In the genomic region with DNA sequence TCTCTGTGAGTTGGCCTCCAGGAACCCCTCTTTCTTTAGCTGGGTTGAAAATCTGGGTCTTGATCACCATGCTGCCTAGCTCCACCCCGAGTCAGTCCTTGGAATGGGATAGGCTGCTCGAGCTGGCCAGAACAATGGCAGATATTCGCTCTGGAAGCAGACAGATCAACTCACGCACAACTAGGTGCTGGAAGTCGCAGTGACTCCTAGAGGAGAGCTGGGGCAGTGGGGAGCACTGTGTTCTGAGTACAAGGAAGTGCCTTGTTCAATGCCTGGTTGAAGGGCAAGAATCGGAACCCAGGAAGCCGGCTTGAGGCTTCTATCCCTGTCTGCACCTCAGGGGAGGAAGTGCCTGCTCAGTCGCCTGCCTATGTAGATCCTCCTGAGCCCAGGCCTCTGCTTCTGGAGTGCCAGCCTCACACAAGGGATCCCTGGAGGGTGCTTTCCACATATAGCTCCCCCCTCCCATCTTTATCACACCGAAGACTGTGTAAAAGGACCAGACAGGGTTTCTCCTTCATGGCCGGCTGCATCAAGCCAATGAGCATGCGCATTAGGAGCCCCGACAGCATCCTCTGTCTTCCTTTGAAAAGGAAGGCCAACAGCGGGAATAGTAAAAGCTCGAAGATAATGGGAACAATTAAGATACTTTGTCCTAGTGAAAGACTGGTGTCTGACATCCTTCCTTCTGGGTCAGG, we compare ENCODE assay signal across 13 mouse cellular contexts. TPM values are rescaled to one million over a fixed set of nuclear protein-coding genes. Genes with fewer than 3 reads are reported as not detected.
DNase-seq lines count a peak whose midpoint lies in the region; ATAC-seq and TF ChIP-seq lines count a peak whose summit lies in the region.
"Had no signal": no experiment of that assay in that cellular context is flagged by ENCODE, and none has a peak within 500 bp of the region (broad histone marks: within the 10 kb centered on the region; RNA-seq: fewer than 3 reads in every experiment).

No protein-coding gene starts in this region.

- ATAC-seq in hindbrain, embryonic 12.5 days (ENCODE audit: low FRiP score) = peak; percentile 43
- no peak for ATAC-seq in midbrain, embryonic 16.5 days
- ATAC-seq: intestine, postnatal 0 days; Patski had no signal

- no peaks in the 10 kb centered on the region for H3K9me3 ChIP-seq in hindbrain, embryonic 12.5 days (replicated peaks)
- H3K9me3 ChIP-seq in midbrain, embryonic 16.5 days (replicated peaks; ENCODE audit: control insufficient read depth, low read length, poor library complexity, severe bottlenecking) = no peaks in the 10 kb centered on the region
- H3K9me3 ChIP-seq: megakaryocyte, embryonic 14.5 days had no signal

- no peak for TF ChIP-seq CTCF in testis, adult 2 months (IDR thresholded peaks at IDR 0.05; ENCODE audit: control insufficient read depth, insufficient read depth, insufficient replicate concordance, low read depth, low read length)

- H3K4me3 ChIP-seq in testis, adult 2 months (ENCODE audit: control insufficient read depth, low read depth, low read length) = 0 out of 2 replicates have a peak overlapping the region, but pooled peaks have one; percentile 19
- 0 out of 2 replicates have a peak overlapping the region, but pooled peaks have one; percentile 6 for H3K4me3 ChIP-seq in hindbrain, embryonic 12.5 days
- no peak overlapping the region for H3K4me3 ChIP-seq in midbrain, embryonic 16.5 days (ENCODE audit: low read depth, low read length)
- H3K4me3 ChIP-seq: megakaryocyte, embryonic 14.5 days had no signal

- peak overlapping the region; percentile 34; the same call in 1 of the 2 replicates for H3K4me2 ChIP-seq in hindbrain, embryonic 12.5 days (replicated peaks)
- H3K4me2 ChIP-seq in midbrain, embryonic 16.5 days (ENCODE audit: low read length) = peak overlapping the region; percentile 13

- peaks cover 5% of the 10 kb centered on the region for H3K4me1 ChIP-seq in testis, adult 2 months (ENCODE audit: control insufficient read depth, insufficient read depth, low read length)
- H3K4me1 ChIP-seq in hindbrain, embryonic 12.5 days = peaks cover 3% of the 10 kb centered on the region; the same call in 1 of the 2 replicates
- H3K4me1 ChIP-seq in midbrain, embryonic 16.5 days (ENCODE audit: control insufficient read depth, insufficient read depth, low read length) = no peaks in the 10 kb centered on the region

- no peak for DNase-seq in testis, postnatal 10 days (ENCODE audit: low spot score)
- DNase-seq in B cell, adult 2 months = no peak
- DNase-seq in thymus, adult 18-20 months = no peak
- no peak for DNase-seq in right cerebral cortex, postnatal 4 days
- no peak for DNase-seq in frontal cortex, postnatal 10 days (ENCODE audit: low spot score in 2 of 2)
- DNase-seq: adrenal gland, postnatal 25 days had no signal

- H3K9ac ChIP-seq in hindbrain, embryonic 12.5 days = peak overlapping the region; percentile 35; the same call in 1 of the 2 replicates
- no peak overlapping the region for H3K9ac ChIP-seq in midbrain, embryonic 16.5 days (ENCODE audit: low read depth, low read length)
- H3K9ac ChIP-seq: liver, embryonic 14.5 days had no signal

- no peaks in the 10 kb centered on the region for H3K36me3 ChIP-seq in testis, adult 2 months (ENCODE audit: control insufficient read depth, insufficient read depth, low read length)
- no peaks in the 10 kb centered on the region for H3K36me3 ChIP-seq in hindbrain, embryonic 12.5 days
- no peaks in the 10 kb centered on the region for H3K36me3 ChIP-seq in midbrain, embryonic 16.5 days (ENCODE audit: control insufficient read depth, insufficient read depth, low read length)

- WGBS in hindbrain, embryonic 12.5 days = 34% methylated on average over 14 of the region's 14 CpGs
- 16% methylated on average over 14 of the region's 14 CpGs for whole genome bisulfite sequencing in midbrain, embryonic 16.5 days

- no peak overlapping the region for H3K27ac ChIP-seq in testis, adult 2 months (ENCODE audit: control insufficient read depth, insufficient read depth, low read depth, low read length)
- no peak overlapping the region; the same call in 1 of the 2 replicates for H3K27ac ChIP-seq in hindbrain, embryonic 12.5 days
- no peak overlapping the region for H3K27ac ChIP-seq in midbrain, embryonic 16.5 days (ENCODE audit: low read length)
- H3K27ac ChIP-seq: liver, embryonic 14.5 days had no signal

- H3K27me3 ChIP-seq in testis, adult 2 months (ENCODE audit: control insufficient read depth, insufficient read depth, low read length) = no peaks in the 10 kb centered on the region
- 0 out of 2 replicates have a peak, but pooled peaks cover 2% of the 10 kb centered on the region for H3K27me3 ChIP-seq in hindbrain, embryonic 12.5 days
- H3K27me3 ChIP-seq in midbrain, embryonic 16.5 days (ENCODE audit: control insufficient read depth, insufficient read depth, low read depth, low read length) = no peaks in the 10 kb centered on the region

- no peak for TF ChIP-seq POLR2A in testis, adult 2 months (IDR thresholded peaks at IDR 0.05; ENCODE audit: control insufficient read depth, low read depth, low read length)

RNA-seq across cellular contexts. Expression of a gene that starts 25.9 kb away (rescaled TPM):
- polyA plus RNA-seq in testis, adult 2 months (2012; rRNA removed) = 0.60 and 0.69 TPM in 2 replicates
- polyA plus RNA-seq in hindbrain, embryonic 12.5 days (2016; fragmentation: Nextera tagmentation; extraction: Ambion mirVana) = 8.2 and 8.8 TPM in 2 replicates
- 22.5 and 23.1 TPM in 2 replicates for polyA plus RNA-seq in midbrain, embryonic 16.5 days (2015; fragmentation: Nextera tagmentation; extraction: Ambion mirVana)
- polyA plus RNA-seq: Patski had no signal
